Mouse (Mus musculus): Measurements from ENCODE around the gene Smoc1. TPM values are rescaled to one million over a fixed set of nuclear protein-coding genes. Genes with fewer than 3 reads are reported as not detected.

The Smoc1 gene
- polyA plus RNA-seq, 1 experiment from 2014 or later = 2.3 TPM

GRCm38 (mm10) chr12:81058561-81058960 is 32.0 kb downstream of the Smoc1 start:
- 88% methylated on average over 3 of the region's 3 CpGs for WGBS
- H3K9ac ChIP-seq = no peak overlapping the region
- H3K27ac ChIP-seq = no peak overlapping the region
- no peak overlapping the region for H3K4me3 ChIP-seq (replicated peaks)
- H3K27me3 ChIP-seq = no peaks in the 10 kb centered on the region
- no peaks in the 10 kb centered on the region for H3K36me3 ChIP-seq
- no peak for ATAC-seq (replicated peaks; ENCODE audit: low FRiP score)
- H3K4me2 ChIP-seq = no peak overlapping the region
- no peaks in the 10 kb centered on the region for H3K9me3 ChIP-seq (replicated peaks)
- H3K4me1 ChIP-seq = no peaks in the 10 kb centered on the region

GRCm38 (mm10) chr12:81061831-81062361 is 35.3 kb downstream of the Smoc1 start:
- H3K9me3 ChIP-seq (replicated peaks) = no peaks in the 10 kb centered on the region
- H3K4me2 ChIP-seq = no peak overlapping the region
- H3K27ac ChIP-seq = no peak overlapping the region
- no peaks in the 10 kb centered on the region for H3K4me1 ChIP-seq
- ATAC-seq (replicated peaks; ENCODE audit: low FRiP score) = no peak
- H3K9ac ChIP-seq = no peak overlapping the region
- H3K27me3 ChIP-seq = no peaks in the 10 kb centered on the region
- H3K36me3 ChIP-seq = no peaks in the 10 kb centered on the region
- H3K4me3 ChIP-seq (replicated peaks) = no peak overlapping the region
- WGBS = 77% methylated on average over 6 of the region's 6 CpGs

- Histone ChIP-seq H3K27me3 (no peaks in the 10 kb centered on the region), H3K9me3 (replicated peaks) (no peaks in the 10 kb centered on the region), H3K27ac (no peak overlapping the region), H3K36me3 (no peaks in the 10 kb centered on the region), H3K9ac (no peak overlapping the region), H3K4me1 (no peaks in the 10 kb centered on the region), H3K4me2 (no peak overlapping the region), H3K4me3 (replicated peaks) (no peak overlapping the region)
- ATAC-seq (replicated peaks; ENCODE audit: low FRiP score) = no peak
- 81% methylated on average over 6 of the region's 6 CpGs for WGBS
These were observed 36.8 kb downstream of the Smoc1 start for GRCm38 (mm10) chr12:81063336-81063955.

- 82% methylated on average over 2 of the region's 2 CpGs for WGBS
- H3K4me3 ChIP-seq (replicated peaks) = no peak overlapping the region
- H3K4me1 ChIP-seq = no peaks in the 10 kb centered on the region
- no peaks in the 10 kb centered on the region for H3K36me3 ChIP-seq
- no peak overlapping the region for H3K9ac ChIP-seq
- no peaks in the 10 kb centered on the region for H3K27me3 ChIP-seq
- no peak for ATAC-seq (replicated peaks; ENCODE audit: low FRiP score)
- H3K4me2 ChIP-seq = no peak overlapping the region
- no peaks in the 10 kb centered on the region for H3K9me3 ChIP-seq (replicated peaks)
- no peak overlapping the region for H3K27ac ChIP-seq
These were observed 47.5 kb downstream of the Smoc1 start for GRCm38 (mm10) chr12:81074139-81074538.

GRCm38 (mm10) chr12:81074941-81075340 is 48.3 kb downstream of the Smoc1 start:
- Histone ChIP-seq H3K27me3 (no peaks in the 10 kb centered on the region), H3K9ac (no peak overlapping the region), H3K36me3 (no peaks in the 10 kb centered on the region), H3K4me3 (replicated peaks) (no peak overlapping the region), H3K27ac (no peak overlapping the region), H3K9me3 (replicated peaks) (no peaks in the 10 kb centered on the region), H3K4me1 (no peaks in the 10 kb centered on the region), H3K4me2 (no peak overlapping the region)
- 76% methylated on average over 3 of the region's 3 CpGs for WGBS
- ATAC-seq (replicated peaks; ENCODE audit: low FRiP score) = no peak

GRCm38 (mm10) chr12:81077953-81078646 is 51.5 kb downstream of the Smoc1 start:
- no peaks in the 10 kb centered on the region for H3K36me3 ChIP-seq
- H3K4me1 ChIP-seq = no peaks in the 10 kb centered on the region
- H3K4me2 ChIP-seq = no peak overlapping the region
- no peak overlapping the region for H3K27ac ChIP-seq
- H3K27me3 ChIP-seq = peaks cover 9% of the 10 kb centered on the region; the same call in 1 of the 2 replicates
- H3K9ac ChIP-seq = no peak overlapping the region
- WGBS = 65% methylated on average over 2 of the region's 2 CpGs
- H3K9me3 ChIP-seq (replicated peaks) = no peaks in the 10 kb centered on the region
- no peak for ATAC-seq (replicated peaks; ENCODE audit: low FRiP score)
- no peak overlapping the region for H3K4me3 ChIP-seq (replicated peaks)

GRCm38 (mm10) chr12:81080345-81080744 is 53.7 kb downstream of the Smoc1 start:
- Histone ChIP-seq H3K9ac (no peak overlapping the region), H3K9me3 (replicated peaks) (no peaks in the 10 kb centered on the region), H3K4me3 (replicated peaks) (no peak overlapping the region), H3K36me3 (no peaks in the 10 kb centered on the region), H3K4me1 (no peaks in the 10 kb centered on the region), H3K4me2 (no peak overlapping the region), H3K27me3 (peaks cover 27% of the 10 kb centered on the region), H3K27ac (no peak overlapping the region)
- no peak for ATAC-seq (replicated peaks; ENCODE audit: low FRiP score)
- WGBS = 74% methylated on average over 5 of the region's 5 CpGs

- H3K4me2 ChIP-seq = no peak overlapping the region
- no peak overlapping the region for H3K27ac ChIP-seq
- ATAC-seq (replicated peaks; ENCODE audit: low FRiP score) = no peak
- no peaks in the 10 kb centered on the region for H3K36me3 ChIP-seq
- H3K27me3 ChIP-seq = peaks cover 30% of the 10 kb centered on the region
- no peak overlapping the region for H3K4me3 ChIP-seq (replicated peaks)
- H3K9ac ChIP-seq = no peak overlapping the region
- no peaks in the 10 kb centered on the region for H3K9me3 ChIP-seq (replicated peaks)
- 78% methylated on average over 3 of the region's 3 CpGs for WGBS
- no peaks in the 10 kb centered on the region for H3K4me1 ChIP-seq
These were observed 54.4 kb downstream of the Smoc1 start for GRCm38 (mm10) chr12:81081031-81081430.

GRCm38 (mm10) chr12:81083146-81083545 is 56.5 kb downstream of the Smoc1 start:
- ATAC-seq (replicated peaks; ENCODE audit: low FRiP score) = no peak
- Histone ChIP-seq H3K4me2 (no peak overlapping the region), H3K27ac (no peak overlapping the region), H3K4me1 (no peaks in the 10 kb centered on the region; the same call in 1 of the 2 replicates), H3K36me3 (no peaks in the 10 kb centered on the region), H3K9ac (no peak overlapping the region), H3K4me3 (replicated peaks) (no peak overlapping the region), H3K27me3 (peaks cover 40% of the 10 kb centered on the region), H3K9me3 (replicated peaks) (no peaks in the 10 kb centered on the region)
- 89% methylated on average over 5 of the region's 5 CpGs for WGBS

GRCm38 (mm10) chr12:81085244-81085643 is 58.6 kb downstream of the Smoc1 start:
- H3K36me3 ChIP-seq = no peaks in the 10 kb centered on the region

GRCm38 (mm10) chr12:81088131-81088530 is 61.5 kb downstream of the Smoc1 start:
- H3K9ac ChIP-seq = no peak overlapping the region
- no peaks in the 10 kb centered on the region for H3K36me3 ChIP-seq
- no peak overlapping the region for H3K4me2 ChIP-seq
- H3K27me3 ChIP-seq = peaks cover 75% of the 10 kb centered on the region
- no peak overlapping the region for H3K27ac ChIP-seq
- no peak overlapping the region for H3K4me3 ChIP-seq (replicated peaks)
- WGBS = 27% methylated on average over 5 of the region's 5 CpGs
- no peak for ATAC-seq (replicated peaks; ENCODE audit: low FRiP score)
- no peaks in the 10 kb centered on the region; the same call in 1 of the 2 replicates for H3K4me1 ChIP-seq
- no peaks in the 10 kb centered on the region for H3K9me3 ChIP-seq (replicated peaks)

More at GRCm38 (mm10) chr12:81085244-81085643, 58.6 kb downstream of the Smoc1 start:
- Histone ChIP-seq H3K9me3 (replicated peaks) (no peaks in the 10 kb centered on the region), H3K9ac (no peak overlapping the region), H3K4me2 (no peak overlapping the region), H3K27ac (no peak overlapping the region), H3K4me3 (replicated peaks) (no peak overlapping the region), H3K27me3 (peaks cover 56% of the 10 kb centered on the region), H3K4me1 (no peaks in the 10 kb centered on the region; the same call in 1 of the 2 replicates)
- ATAC-seq (replicated peaks; ENCODE audit: low FRiP score) = no peak
- 70% methylated on average over 1 of the region's 1 CpGs for WGBS

GRCm38 (mm10) chr12:81091641-81092040 is 65.0 kb downstream of the Smoc1 start:
- Histone ChIP-seq H3K27me3 (peaks cover 70% of the 10 kb centered on the region), H3K27ac (no peak overlapping the region), H3K4me3 (replicated peaks) (no peak overlapping the region), H3K36me3 (no peaks in the 10 kb centered on the region), H3K9ac (no peak overlapping the region), H3K4me1 (peaks cover 4% of the 10 kb centered on the region; the same call in 1 of the 2 replicates), H3K9me3 (replicated peaks) (no peaks in the 10 kb centered on the region), H3K4me2 (no peak overlapping the region)
- 82% methylated on average over 5 of the region's 5 CpGs for WGBS
- no peak for ATAC-seq (replicated peaks; ENCODE audit: low FRiP score)

All from kidney, embryonic 15.5 days (tissue).